Mouse (Mus musculus) stomach, embryonic 15.5 days (tissue): ENCODE measurements around the gene Zfp280c. TPM values are rescaled to one million over a fixed set of nuclear protein-coding genes. Genes with fewer than 3 reads are reported as not detected.

Experiments used
- ATAC-seq: fragments of 200-750 bp; cut with Nextera tagmentation; 2 replicates; pipeline ENCODE4 v1.8.0; 2017; ENCODE audit warnings: low read depth, moderate number of reproducible peaks, moderate TSS enrichment; ENCODE audit not compliant: insufficient read depth, low FRiP score
- H3K27ac ChIP-seq: fragments of 300-500 bp; sonication (generic); 2 replicates; pipeline ENCODE4 v1.5.1; 2015; ENCODE audit warnings: mild to moderate bottlenecking, inconsistent platforms
- H3K27me3 ChIP-seq: fragments of 300-500 bp; sonication (generic); replicated peaks from 2 replicates; pipeline ENCODE4 v1.6.1; 2015; ENCODE audit warnings: inconsistent platforms
- H3K36me3 ChIP-seq: fragments of 300-500 bp; sonication (generic); 2 replicates; pipeline ENCODE4 v1.6.1; 2015; ENCODE audit warnings: inconsistent platforms
- H3K4me1 ChIP-seq: fragments of 300-500 bp; sonication (generic); 2 replicates; pipeline ENCODE4 v1.6.1; 2015; ENCODE audit warnings: inconsistent platforms
- H3K4me2 ChIP-seq: fragments of 300-500 bp; sonication (generic); 2 replicates; pipeline ENCODE4 v1.6.1; 2015; ENCODE audit warnings: mild to moderate bottlenecking, inconsistent platforms
- H3K4me3 ChIP-seq: fragments of 300-500 bp; sonication (generic); replicated peaks from 2 replicates; pipeline ENCODE4 v1.5.1; 2015; ENCODE audit warnings: inconsistent platforms
- H3K9ac ChIP-seq: fragments of 300-500 bp; sonication (generic); 2 replicates; pipeline ENCODE4 v1.6.1; 2015; ENCODE audit warnings: inconsistent platforms
- H3K9me3 ChIP-seq: fragments of 300-500 bp; sonication (generic); 2 replicates; pipeline ENCODE4 v1.6.1; 2016; ENCODE audit warnings: inconsistent platforms
- WGBS: fragments of 180-500 bp; shearing (Covaris S2); methylation state at CpG from one replicate; pipeline ENCODE4 v1.1.7; 2015; 5-methylcytosine and 5-hydroxymethylcytosine counted together
- polyA plus RNA-seq: library from polyadenylated mRNA; unstranded; fragments of >200 nt; fragmentation: Nextera tagmentation; extraction: Ambion mirVana; gene quantifications from 2 replicates; pipeline ENCODE4 v1.2.1, GENCODE M21; 2015

Zfp280c gene
- polyA plus RNA-seq, 1 experiment from 2014 or later = 7.8 TPM

- WGBS = 62% methylated on average over 8 of the region's 8 CpGs
- H3K9me3 ChIP-seq = no peaks in the 10 kb centered on the region
- H3K4me3 ChIP-seq = no peak overlapping the region
- H3K36me3 ChIP-seq = no peaks in the 10 kb centered on the region
- H3K27me3 ChIP-seq = no peaks in the 10 kb centered on the region
- H3K9ac ChIP-seq = no peak overlapping the region
- H3K27ac ChIP-seq = no peak overlapping the region
- no peaks in the 10 kb centered on the region for H3K4me1 ChIP-seq
- ATAC-seq = no peak; the same call in 1 of the 2 replicates
- H3K4me2 ChIP-seq = no peak overlapping the region
These were observed 68.4 kb downstream of the Zfp280c start for GRCm38 (mm10) chrX:48525866-48526265.

GRCm38 (mm10) chrX:48525332-48525731, 69.0 kb downstream of the Zfp280c start:
- Histone ChIP-seq H3K4me2 (no peak overlapping the region), H3K27me3 (no peaks in the 10 kb centered on the region), H3K9me3 (no peaks in the 10 kb centered on the region), H3K9ac (no peak overlapping the region), H3K4me3 (no peak overlapping the region), H3K27ac (no peak overlapping the region), H3K36me3 (no peaks in the 10 kb centered on the region), H3K4me1 (no peaks in the 10 kb centered on the region)
- 67% methylated on average over 1 of the region's 1 CpGs for WGBS
- ATAC-seq = no peak

GRCm38 (mm10) chrX:48523512-48523911, 70.8 kb downstream of the Zfp280c start:
- Histone ChIP-seq H3K9ac (no peak overlapping the region), H3K27me3 (no peaks in the 10 kb centered on the region), H3K4me3 (no peak overlapping the region), H3K36me3 (no peaks in the 10 kb centered on the region), H3K9me3 (no peaks in the 10 kb centered on the region), H3K4me2 (no peak overlapping the region), H3K4me1 (no peaks in the 10 kb centered on the region), H3K27ac (no peak overlapping the region)
- no peak for ATAC-seq
- 68% methylated on average over 3 of the region's 3 CpGs for WGBS

- no peak overlapping the region for H3K4me2 ChIP-seq
- H3K9ac ChIP-seq = no peak overlapping the region
- 62% methylated on average over 3 of the region's 3 CpGs for WGBS
- H3K4me3 ChIP-seq = no peak overlapping the region
- no peaks in the 10 kb centered on the region for H3K36me3 ChIP-seq
- H3K4me1 ChIP-seq = no peaks in the 10 kb centered on the region
- H3K27me3 ChIP-seq = no peaks in the 10 kb centered on the region
- no peaks in the 10 kb centered on the region for H3K9me3 ChIP-seq
- no peak overlapping the region for H3K27ac ChIP-seq
- ATAC-seq = no peak
These were observed 72.7 kb downstream of the Zfp280c start for GRCm38 (mm10) chrX:48521651-48522050.

GRCm38 (mm10) chrX:48519549-48520085, 74.7 kb downstream of the Zfp280c start:
- peak overlapping the region; percentile 72 for H3K4me2 ChIP-seq

GRCm38 (mm10) chrX:48518808-48519548, 75.3 kb downstream of the Zfp280c start, which contains the start of gene Rab33a:
Gene Rab33a (plus strand): TSS chrX:48519285.
- ATAC-seq = peak; percentile 61; the same call in 1 of the 2 replicates
- no peaks in the 10 kb centered on the region; the same call in 1 of the 2 replicates for H3K4me1 ChIP-seq
- no peaks in the 10 kb centered on the region for H3K36me3 ChIP-seq
- 18% methylated on average over 33 of the region's 33 CpGs for WGBS
- H3K27ac ChIP-seq = no peak within 1 kb of the TSS
- no peaks in the 10 kb centered on the region for H3K27me3 ChIP-seq
- peak within 1 kb of the TSS; percentile 25; the same call in 1 of the 2 replicates for H3K9ac ChIP-seq
- peak within 1 kb of the TSS; percentile 45 for H3K4me3 ChIP-seq
- no peaks in the 10 kb centered on the region for H3K9me3 ChIP-seq
- H3K4me2 ChIP-seq = peak within 1 kb of the TSS; percentile 72

More at GRCm38 (mm10) chrX:48519549-48520085, 74.7 kb downstream of the Zfp280c start:
- no peak overlapping the region for H3K27ac ChIP-seq
- peak overlapping the region; percentile 45 for H3K4me3 ChIP-seq
- no peaks in the 10 kb centered on the region for H3K9me3 ChIP-seq
- 0 out of 2 replicates have a peak, but pooled peaks have one; percentile 15 for ATAC-seq
- H3K36me3 ChIP-seq = no peaks in the 10 kb centered on the region
- H3K27me3 ChIP-seq = no peaks in the 10 kb centered on the region
- no peaks in the 10 kb centered on the region for H3K4me1 ChIP-seq
- WGBS = 23% methylated on average over 20 of the region's 20 CpGs
- H3K9ac ChIP-seq = peak overlapping the region; percentile 25; the same call in 1 of the 2 replicates

- H3K27me3 ChIP-seq = no peaks in the 10 kb centered on the region
- H3K27ac ChIP-seq = no peak overlapping the region
- 24% methylated on average over 15 of the region's 15 CpGs for WGBS
- peak overlapping the region; percentile 72 for H3K4me2 ChIP-seq
- peak; percentile 43; the same call in 1 of the 2 replicates for ATAC-seq
- H3K36me3 ChIP-seq = no peaks in the 10 kb centered on the region
- H3K9ac ChIP-seq = no peak overlapping the region
- peak overlapping the region; percentile 45 for H3K4me3 ChIP-seq
- H3K9me3 ChIP-seq = no peaks in the 10 kb centered on the region
- no peaks in the 10 kb centered on the region; the same call in 1 of the 2 replicates for H3K4me1 ChIP-seq
These were observed 76.0 kb downstream of the Zfp280c start for GRCm38 (mm10) chrX:48518211-48518807.

- Histone ChIP-seq H3K4me3 (peak overlapping the region; percentile 53), H3K4me2 (peak overlapping the region; percentile 52), H3K9me3 (no peaks in the 10 kb centered on the region), H3K36me3 (no peaks in the 10 kb centered on the region), H3K27ac (no peak overlapping the region), H3K4me1 (no peaks in the 10 kb centered on the region; the same call in 1 of the 2 replicates), H3K27me3 (no peaks in the 10 kb centered on the region), H3K9ac (no peak overlapping the region)
- no peak for ATAC-seq
- 23% methylated on average over 13 of the region's 13 CpGs for WGBS
These were observed 80.5 kb downstream of the Zfp280c start for GRCm38 (mm10) chrX:48513824-48514223.

- H3K4me2 ChIP-seq = peak within 1 kb of the TSS; percentile 52
- peak within 1 kb of the TSS; percentile 53 for H3K4me3 ChIP-seq
- H3K36me3 ChIP-seq = no peaks in the 10 kb centered on the region
- no peaks in the 10 kb centered on the region for H3K27me3 ChIP-seq
- H3K4me1 ChIP-seq = no peaks in the 10 kb centered on the region; the same call in 1 of the 2 replicates
- no peak within 1 kb of the TSS for H3K27ac ChIP-seq
- no peaks in the 10 kb centered on the region for H3K9me3 ChIP-seq
- 18% methylated on average over 45 of the region's 45 CpGs for WGBS
- peak within 1 kb of the TSS; percentile 17; the same call in 1 of the 2 replicates for H3K9ac ChIP-seq
- peak; percentile 98 for ATAC-seq
These were observed 81.0 kb downstream of the Zfp280c start, which contains the start of gene Aifm1 for GRCm38 (mm10) chrX:48513166-48513807. Gene Aifm1 (minus strand): TSS chrX:48513563.

- Histone ChIP-seq H3K9me3 (no peaks in the 10 kb centered on the region), H3K4me3 (no peak overlapping the region), H3K27me3 (no peaks in the 10 kb centered on the region), H3K36me3 (no peaks in the 10 kb centered on the region), H3K9ac (no peak overlapping the region), H3K4me1 (no peaks in the 10 kb centered on the region), H3K4me2 (no peak overlapping the region), H3K27ac (no peak overlapping the region)
- ATAC-seq = no peak
- 88% methylated on average over 8 of the region's 8 CpGs for WGBS
These were observed 100.5 kb downstream of the Zfp280c start for GRCm38 (mm10) chrX:48493763-48494162.
